Mouse (Mus musculus): ENCODE data around the gene Elovl4.

DNA sequence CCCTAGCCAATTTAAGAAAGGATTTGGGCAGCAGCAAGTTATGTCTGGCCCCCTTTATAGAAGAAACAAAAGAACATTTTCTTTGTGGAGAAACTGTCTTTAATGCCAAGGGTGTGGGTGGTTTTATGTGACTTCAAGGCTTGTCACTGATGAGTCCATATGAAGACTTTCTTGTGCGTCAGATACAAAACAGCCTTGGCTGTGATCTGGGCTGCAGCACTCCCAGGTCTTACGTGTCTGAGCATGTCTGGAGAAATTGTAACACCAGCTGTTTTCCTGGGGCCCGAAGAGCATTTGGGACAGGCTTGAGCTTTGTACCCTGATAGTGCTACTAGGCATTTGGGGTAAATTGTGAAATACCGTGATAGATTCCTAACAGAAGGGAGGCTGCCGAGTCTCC, 16.8 kb upstream of the Elovl4 start:
- TF ChIP-seq CTCF (IDR thresholded peaks at IDR 0.05; ENCODE audit: low read depth) = no peak
- no peak for TF ChIP-seq EP300 (optimal IDR thresholded peaks at IDR 0.05)

All from stomach, postnatal 0 days (tissue).